Mouse (Mus musculus): Measurements from ENCODE around the gene Olfr782. TPM values are rescaled to one million over a fixed set of nuclear protein-coding genes. Genes with fewer than 3 reads are reported as not detected.
"Not testable (repeated sequence)": the region's sequence is repeated elsewhere in the genome, so short reads cannot be mapped to it uniquely, and the experiment has no call there.

The Olfr782 gene
- total RNA-seq (2018; cell fraction: chromatin; rRNA removed): not detected
- not detected for total RNA-seq (2018; cell fraction: cytosol; rRNA removed)
- total RNA-seq (2018; cell fraction: nucleus; rRNA removed): not detected
- polyA plus RNA-seq (2018): not detected in 3 replicates

- no peaks in the 10 kb centered on the region for H3K36me3 ChIP-seq (ENCODE audit: inconsistent target)
- 94% methylated on average over 3 of the region's 3 CpGs for WGBS (ENCODE audit: missing documents)
- no peak within 1 kb of the TSS for H3K4me3 ChIP-seq (ENCODE audit: inconsistent target)
- no peaks in the 10 kb centered on the region for H3K79me2 ChIP-seq (ENCODE audit: inconsistent target)
- no peak within 1 kb of the TSS for H3K27ac ChIP-seq
Observed at GRCm38 (mm10) chr10:129348550-129348949, at the start of gene Olfr782. Gene Olfr782, plus strand, starts transcription at chr10:129348850.

- not testable (repeated sequence) for H3K36me3 ChIP-seq (ENCODE audit: inconsistent target); H3K27ac ChIP-seq; H3K4me3 ChIP-seq (ENCODE audit: inconsistent target); H3K79me2 ChIP-seq (ENCODE audit: inconsistent target)
- 50% methylated on average over 1 of the region's 1 CpGs for WGBS (ENCODE audit: missing documents)
Observed at GRCm38 (mm10) chr10:129312973-129313372, 35.7 kb upstream of the Olfr782 start.

GRCm38 (mm10) chr10:129313521-129313920 lies 35.1 kb upstream of the Olfr782 start:
- WGBS (ENCODE audit: missing documents): no CpG with 5 or more reads among the region's 1 CpGs
- not testable (repeated sequence) for H3K27ac ChIP-seq; H3K4me3 ChIP-seq (ENCODE audit: inconsistent target); H3K79me2 ChIP-seq (ENCODE audit: inconsistent target); H3K36me3 ChIP-seq (ENCODE audit: inconsistent target)

GRCm38 (mm10) chr10:129317817-129318216 lies 30.8 kb upstream of the Olfr782 start, which contains the start of gene Olfr780:
Gene Olfr780, plus strand, starts transcription at chr10:129318117.
- Histone ChIP-seq H3K36me3 (ENCODE audit: inconsistent target) (no peaks in the 10 kb centered on the region), H3K4me3 (ENCODE audit: inconsistent target) (no peak within 1 kb of the TSS), H3K27ac (no peak within 1 kb of the TSS), H3K79me2 (ENCODE audit: inconsistent target) (no peaks in the 10 kb centered on the region)
- 80% methylated on average over 3 of the region's 3 CpGs for WGBS (ENCODE audit: missing documents)

- H3K4me3 ChIP-seq (ENCODE audit: inconsistent target): no peak within 1 kb of the TSS
- no peaks in the 10 kb centered on the region for H3K36me3 ChIP-seq (ENCODE audit: inconsistent target)
- no peak within 1 kb of the TSS for H3K27ac ChIP-seq
- no peaks in the 10 kb centered on the region for H3K79me2 ChIP-seq (ENCODE audit: inconsistent target)
Observed at GRCm38 (mm10) chr10:129328554-129328953, 20.1 kb upstream of the Olfr782 start, which contains the start of gene Olfr781. Gene Olfr781, plus strand, starts transcription at chr10:129328854.

- H3K4me3 ChIP-seq (ENCODE audit: inconsistent target); H3K27ac ChIP-seq; H3K36me3 ChIP-seq (ENCODE audit: inconsistent target); H3K79me2 ChIP-seq (ENCODE audit: inconsistent target): not testable (repeated sequence)
- 78% methylated on average over 1 of the region's 2 CpGs for whole genome bisulfite sequencing (ENCODE audit: missing documents)
Observed at GRCm38 (mm10) chr10:129352475-129352874, 3.8 kb downstream of the Olfr782 start.

GRCm38 (mm10) chr10:129356496-129356895 lies 7.8 kb downstream of the Olfr782 start:
- H3K27ac ChIP-seq; H3K36me3 ChIP-seq (ENCODE audit: inconsistent target): not testable (repeated sequence)
- 83% methylated on average over 4 of the region's 4 CpGs for WGBS (ENCODE audit: missing documents)

GRCm38 (mm10) chr10:129357307-129357706 lies 8.7 kb downstream of the Olfr782 start:
- no peaks in the 10 kb centered on the region for H3K79me2 ChIP-seq (ENCODE audit: inconsistent target)
- no peak overlapping the region for H3K27ac ChIP-seq
- H3K36me3 ChIP-seq (ENCODE audit: inconsistent target): no peaks in the 10 kb centered on the region
- WGBS (ENCODE audit: missing documents): 77% methylated on average over 5 of the region's 5 CpGs
- H3K4me3 ChIP-seq (ENCODE audit: inconsistent target): no peak overlapping the region

More at GRCm38 (mm10) chr10:129356496-129356895, 7.8 kb downstream of the Olfr782 start:
- not testable (repeated sequence) for H3K4me3 ChIP-seq (ENCODE audit: inconsistent target); H3K79me2 ChIP-seq (ENCODE audit: inconsistent target)

- WGBS (ENCODE audit: missing documents): 86% methylated on average over 4 of the region's 5 CpGs
- H3K79me2 ChIP-seq (ENCODE audit: inconsistent target); H3K4me3 ChIP-seq (ENCODE audit: inconsistent target); H3K27ac ChIP-seq; H3K36me3 ChIP-seq (ENCODE audit: inconsistent target): not testable (repeated sequence)
Observed at GRCm38 (mm10) chr10:129374051-129374450, 25.4 kb downstream of the Olfr782 start.

- Histone ChIP-seq H3K79me2 (ENCODE audit: inconsistent target) (no peaks in the 10 kb centered on the region), H3K36me3 (ENCODE audit: inconsistent target) (no peaks in the 10 kb centered on the region), H3K4me3 (ENCODE audit: inconsistent target) (no peak within 1 kb of the TSS), H3K27ac (no peak within 1 kb of the TSS)
Observed at GRCm38 (mm10) chr10:129383783-129384182, 35.1 kb downstream of the Olfr782 start, which contains the start of gene Olfr784. Gene Olfr784, plus strand, starts transcription at chr10:129384083.

GRCm38 (mm10) chr10:129400892-129401291 lies 52.2 kb downstream of the Olfr782 start:
- Histone ChIP-seq H3K79me2 (ENCODE audit: inconsistent target) (no peaks in the 10 kb centered on the region), H3K4me3 (ENCODE audit: inconsistent target) (no peak overlapping the region), H3K36me3 (ENCODE audit: inconsistent target) (no peaks in the 10 kb centered on the region), H3K27ac (no peak overlapping the region)
- WGBS (ENCODE audit: missing documents): 56% methylated on average over 5 of the region's 5 CpGs

Other genes with a start within 250 kb of the Olfr782 start
- gene Olfr768, start 249.5 kb upstream of the Olfr782 start, polyA plus RNA-seq (2018): not detected in 3 replicates
- gene Olfr769, start 231.0 kb upstream of the Olfr782 start, polyA plus RNA-seq (2018): not detected in 3 replicates
- not detected in 3 replicates for gene Olfr770, start 209.9 kb upstream of the Olfr782 start, polyA plus RNA-seq (2018)
- not detected in 3 replicates for gene Olfr771, start 184.1 kb upstream of the Olfr782 start, polyA plus RNA-seq (2018)
- not detected in 3 replicates for gene Olfr772, start 170.9 kb upstream of the Olfr782 start, polyA plus RNA-seq (2018)
- not detected in 3 replicates for gene Olfr773, start 161.4 kb upstream of the Olfr782 start, polyA plus RNA-seq (2018)
- not detected in 3 replicates for gene Olfr774, start 112.6 kb upstream of the Olfr782 start, polyA plus RNA-seq (2018)
- not detected in 3 replicates for gene Olfr775, start 100.4 kb upstream of the Olfr782 start, polyA plus RNA-seq (2018)
- gene Olfr776, start 89.7 kb upstream of the Olfr782 start, polyA plus RNA-seq (2018): not detected in 3 replicates
- not detected in 3 replicates for gene Olfr777, start 77.4 kb upstream of the Olfr782 start, polyA plus RNA-seq (2018)
- gene Olfr780, start 30.7 kb upstream of the Olfr782 start, polyA plus RNA-seq (2018): not detected in 3 replicates
- not detected in 3 replicates for gene Olfr781, start 20.0 kb upstream of the Olfr782 start, polyA plus RNA-seq (2018)
- gene Olfr784, start 35.2 kb downstream of the Olfr782 start, polyA plus RNA-seq (2018): not detected in 3 replicates
- not detected in 3 replicates for gene Olfr785, start 56.6 kb downstream of the Olfr782 start, polyA plus RNA-seq (2018)
- gene Olfr786, start 78.5 kb downstream of the Olfr782 start, polyA plus RNA-seq (2018): not detected in 3 replicates
- gene Olfr787, start 113.0 kb downstream of the Olfr782 start, polyA plus RNA-seq (2018): not detected in 3 replicates
- gene Olfr788, start 122.1 kb downstream of the Olfr782 start, polyA plus RNA-seq (2018): not detected in 3 replicates
- gene Olfr789, start 135.9 kb downstream of the Olfr782 start, polyA plus RNA-seq (2018): not detected in 3 replicates
- not detected in 3 replicates for gene Olfr790, start 149.6 kb downstream of the Olfr782 start, polyA plus RNA-seq (2018)
- gene Olfr791, start 172.9 kb downstream of the Olfr782 start, polyA plus RNA-seq (2018): not detected in 3 replicates
- gene Olfr792, start 190.3 kb downstream of the Olfr782 start, polyA plus RNA-seq (2018): not detected in 3 replicates
- not detected in 3 replicates for gene Olfr794, start 218.8 kb downstream of the Olfr782 start, polyA plus RNA-seq (2018)